Mouse (Mus musculus): ENCODE measurements at regions not wholly inside any gene's neighbourhood (a gene's known extent, or its start where the extent isn't known, plus 50 kb on each side); places are given as distances from the start of the nearest gene placed in this dataset.
"Not testable (repeated sequence)": the region's sequence is repeated elsewhere in the genome, so short reads cannot be mapped to it uniquely, and the experiment has no call there.

DNA sequence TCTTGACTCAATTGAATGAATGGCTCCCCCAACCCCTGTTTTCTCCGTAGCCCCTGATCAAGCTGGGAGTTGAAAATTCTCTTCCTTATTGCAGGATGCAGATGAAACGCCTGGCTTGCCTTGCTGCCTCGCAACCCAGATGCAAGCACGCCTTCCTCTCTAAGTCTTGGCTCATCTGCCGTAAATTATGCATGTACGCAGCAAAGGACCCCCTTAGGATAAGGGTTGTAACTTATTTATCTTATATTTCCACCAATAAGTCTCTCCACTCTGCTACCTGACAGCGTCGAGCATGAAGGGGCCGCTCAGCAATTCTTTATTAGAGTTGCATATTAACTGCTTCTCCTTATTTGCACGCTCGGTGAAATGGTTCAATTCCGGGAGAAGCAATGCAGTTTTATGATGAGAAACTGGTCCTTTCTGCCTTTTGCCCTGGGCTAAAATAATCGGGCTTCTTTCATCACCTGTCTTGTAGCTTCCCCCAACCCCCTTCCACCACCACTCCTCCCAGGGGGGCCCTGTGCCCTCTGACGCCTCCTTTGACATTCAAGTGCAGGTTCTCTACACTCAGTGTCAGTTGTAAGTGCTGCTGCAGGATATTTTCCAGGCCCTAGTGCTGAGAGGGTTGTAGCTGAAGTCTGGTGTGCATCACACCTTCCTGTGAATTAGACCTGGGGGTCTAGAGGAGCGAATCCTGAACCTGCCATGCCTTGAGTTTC is 246.0 kb downstream of the Eipr1 start:
- Histone ChIP-seq H3K27ac (no peak overlapping the region), H3K9ac (no peak overlapping the region), H3K4me2 (no peak overlapping the region), H3K4me3 (no peak overlapping the region), H3K4me1 (no peaks in the 10 kb centered on the region), H3K27me3 (replicated peaks) (no peaks in the 10 kb centered on the region), H3K36me3 (no peaks in the 10 kb centered on the region), H3K9me3 (replicated peaks) (no peaks in the 10 kb centered on the region)
- ATAC-seq: no peak
- 54% methylated on average over 15 of the region's 15 CpGs for WGBS (ENCODE audit: insufficient replicate concordance)

GRCm38 (mm10) chr12:28999963-29000451 is 248.4 kb downstream of the Eipr1 start:
- 45% methylated on average over 6 of the region's 6 CpGs for WGBS (ENCODE audit: insufficient replicate concordance)
- Histone ChIP-seq H3K9ac (no peak overlapping the region), H3K4me3 (no peak overlapping the region), H3K4me2 (no peak overlapping the region), H3K27ac (no peak overlapping the region), H3K9me3 (replicated peaks) (no peaks in the 10 kb centered on the region), H3K4me1 (no peaks in the 10 kb centered on the region), H3K27me3 (replicated peaks) (no peaks in the 10 kb centered on the region), H3K36me3 (no peaks in the 10 kb centered on the region)
- no peak for ATAC-seq

GRCm38 (mm10) chr12:29004504-29004903 is 252.9 kb downstream of the Eipr1 start:
- WGBS (ENCODE audit: insufficient replicate concordance): 83% methylated on average over 13 of the region's 13 CpGs
- Histone ChIP-seq H3K27me3 (replicated peaks) (no peaks in the 10 kb centered on the region), H3K27ac (no peak overlapping the region), H3K9ac (no peak overlapping the region), H3K36me3 (no peaks in the 10 kb centered on the region), H3K9me3 (replicated peaks) (no peaks in the 10 kb centered on the region), H3K4me1 (no peaks in the 10 kb centered on the region), H3K4me3 (no peak overlapping the region), H3K4me2 (no peak overlapping the region)
- no peak for ATAC-seq

DNA sequence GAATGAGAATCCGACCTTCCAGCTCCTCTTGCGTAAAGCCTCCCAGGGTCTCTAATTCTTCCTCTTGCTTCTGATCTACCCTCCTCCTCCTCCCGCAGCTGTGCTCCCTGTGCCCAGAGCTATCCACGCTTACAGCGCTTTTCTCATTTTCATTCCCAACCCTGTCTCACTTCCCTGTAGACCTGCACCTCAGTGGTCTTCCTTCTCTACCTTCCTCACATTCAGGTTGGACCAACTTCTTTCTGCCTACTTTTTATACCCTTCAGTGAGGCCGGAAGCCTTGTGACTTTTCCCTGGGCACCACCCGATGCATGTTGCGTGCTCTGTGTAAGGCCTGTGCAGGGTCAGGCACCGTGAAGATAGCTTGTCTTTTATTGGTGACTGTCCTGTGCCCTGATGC is 263.0 kb downstream of the Eipr1 start:
- H3K9me3 ChIP-seq (replicated peaks): no peaks in the 10 kb centered on the region
- H3K9ac ChIP-seq: no peak overlapping the region
- H3K27me3 ChIP-seq (replicated peaks): no peaks in the 10 kb centered on the region
- H3K4me3 ChIP-seq: no peak overlapping the region
- no peaks in the 10 kb centered on the region for H3K36me3 ChIP-seq
- no peak for ATAC-seq
- WGBS (ENCODE audit: insufficient replicate concordance): 78% methylated on average over 9 of the region's 9 CpGs
- H3K4me2 ChIP-seq: no peak overlapping the region
- H3K27ac ChIP-seq: no peak overlapping the region
- H3K4me1 ChIP-seq: no peaks in the 10 kb centered on the region

GRCm38 (mm10) chr12:29015200-29015862 is 263.7 kb downstream of the Eipr1 start:
- H3K27me3 ChIP-seq (replicated peaks): no peaks in the 10 kb centered on the region
- no peaks in the 10 kb centered on the region for H3K36me3 ChIP-seq
- H3K4me3 ChIP-seq: no peak overlapping the region
- H3K4me2 ChIP-seq: no peak overlapping the region
- ATAC-seq: no peak
- H3K9me3 ChIP-seq (replicated peaks): no peaks in the 10 kb centered on the region
- H3K27ac ChIP-seq: no peak overlapping the region
- WGBS (ENCODE audit: insufficient replicate concordance): 59% methylated on average over 10 of the region's 10 CpGs
- H3K9ac ChIP-seq: no peak overlapping the region
- no peaks in the 10 kb centered on the region for H3K4me1 ChIP-seq

DNA sequence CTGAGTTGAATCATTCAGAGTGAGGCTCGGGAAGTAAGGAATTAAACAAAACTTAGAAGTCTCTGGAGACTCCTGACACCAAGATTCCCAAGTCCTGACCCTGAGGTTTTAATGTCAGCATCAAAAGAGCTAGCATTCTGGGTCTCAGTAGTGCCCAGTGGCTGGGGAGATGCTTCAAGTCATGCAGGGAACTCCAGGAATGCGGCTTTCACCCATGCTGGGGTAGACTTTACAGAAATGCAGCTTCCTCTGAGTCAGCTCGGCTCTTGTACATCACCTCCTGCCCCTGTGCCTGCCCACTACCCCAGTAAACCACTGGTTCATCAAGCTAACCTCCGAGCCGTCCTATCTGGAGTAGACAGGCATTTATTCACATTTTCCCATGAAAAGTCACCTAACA is 269.5 kb downstream of the Eipr1 start:
- H3K4me1 ChIP-seq: no peaks in the 10 kb centered on the region
- no peaks in the 10 kb centered on the region for H3K36me3 ChIP-seq
- no peak overlapping the region for H3K4me2 ChIP-seq
- no peak overlapping the region for H3K9ac ChIP-seq
- no peak overlapping the region for H3K27ac ChIP-seq
- no peak for ATAC-seq
- 50% methylated on average over 5 of the region's 5 CpGs for WGBS (ENCODE audit: insufficient replicate concordance)
- no peak overlapping the region for H3K4me3 ChIP-seq
- no peaks in the 10 kb centered on the region for H3K27me3 ChIP-seq (replicated peaks)
- H3K9me3 ChIP-seq (replicated peaks): no peaks in the 10 kb centered on the region

DNA sequence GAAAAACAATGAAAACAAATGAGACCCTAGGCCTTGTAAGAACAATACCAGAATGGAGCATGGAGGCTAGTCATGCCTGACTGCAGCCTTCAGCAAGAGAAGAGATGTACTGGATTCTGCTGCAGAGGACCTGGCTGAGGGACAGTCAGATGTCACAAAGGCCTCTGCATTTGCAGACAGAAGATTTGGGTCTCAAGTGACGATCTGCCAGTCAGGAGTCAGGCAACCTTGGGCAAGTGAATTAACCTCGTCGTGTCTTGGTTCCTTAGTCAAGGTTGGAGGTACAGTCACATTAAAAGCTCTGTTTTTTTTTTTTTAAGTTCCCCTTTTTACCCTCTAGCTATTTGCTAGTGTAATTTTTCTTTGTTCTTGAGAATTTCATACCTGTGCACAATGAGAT is 276.6 kb downstream of the Eipr1 start:
- no peak for ATAC-seq
- no peak overlapping the region for H3K4me3 ChIP-seq
- no peaks in the 10 kb centered on the region for H3K9me3 ChIP-seq (replicated peaks)
- no peaks in the 10 kb centered on the region for H3K36me3 ChIP-seq
- WGBS (ENCODE audit: insufficient replicate concordance): 49% methylated on average over 3 of the region's 3 CpGs
- H3K27me3 ChIP-seq (replicated peaks): no peaks in the 10 kb centered on the region
- H3K4me1 ChIP-seq: no peaks in the 10 kb centered on the region
- H3K4me2 ChIP-seq: no peak overlapping the region
- H3K27ac ChIP-seq: no peak overlapping the region
- no peak overlapping the region for H3K9ac ChIP-seq

GRCm38 (mm10) chr12:29029461-29029860 is 277.9 kb downstream of the Eipr1 start:
- H3K4me1 ChIP-seq: no peaks in the 10 kb centered on the region
- H3K9me3 ChIP-seq (replicated peaks): no peaks in the 10 kb centered on the region
- H3K27ac ChIP-seq: no peak overlapping the region
- no peak overlapping the region for H3K4me2 ChIP-seq
- WGBS (ENCODE audit: insufficient replicate concordance): 59% methylated on average over 7 of the region's 7 CpGs
- no peaks in the 10 kb centered on the region for H3K36me3 ChIP-seq
- H3K4me3 ChIP-seq: no peak overlapping the region
- H3K9ac ChIP-seq: no peak overlapping the region
- ATAC-seq: no peak
- no peaks in the 10 kb centered on the region for H3K27me3 ChIP-seq (replicated peaks)

DNA sequence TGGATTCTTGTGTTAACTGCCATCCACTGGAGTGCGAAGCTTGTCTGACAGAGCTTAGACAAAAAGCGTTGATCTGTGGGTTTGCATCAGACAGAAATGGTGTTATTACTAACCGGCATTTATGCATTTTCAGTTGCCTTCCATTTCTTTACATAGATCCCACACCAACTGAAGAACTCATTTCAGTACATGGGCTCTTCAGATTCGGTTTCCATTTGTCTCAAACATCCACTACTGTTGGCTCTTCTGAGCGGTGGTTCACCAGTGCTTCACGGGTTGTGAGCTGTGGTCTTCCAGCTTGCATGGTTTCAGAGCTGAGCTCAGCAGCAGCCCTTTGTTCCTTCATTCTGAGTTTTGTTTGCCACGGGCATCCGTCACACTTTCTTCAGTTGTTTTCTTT is 294.4 kb downstream of the Eipr1 start:
- no peak for ATAC-seq
- Histone ChIP-seq H3K4me1 (no peaks in the 10 kb centered on the region), H3K9ac (no peak overlapping the region), H3K36me3 (no peaks in the 10 kb centered on the region), H3K4me3 (no peak overlapping the region), H3K27me3 (replicated peaks) (no peaks in the 10 kb centered on the region), H3K9me3 (replicated peaks) (no peaks in the 10 kb centered on the region), H3K27ac (no peak overlapping the region), H3K4me2 (no peak overlapping the region)
- WGBS (ENCODE audit: insufficient replicate concordance): 66% methylated on average over 8 of the region's 8 CpGs

DNA sequence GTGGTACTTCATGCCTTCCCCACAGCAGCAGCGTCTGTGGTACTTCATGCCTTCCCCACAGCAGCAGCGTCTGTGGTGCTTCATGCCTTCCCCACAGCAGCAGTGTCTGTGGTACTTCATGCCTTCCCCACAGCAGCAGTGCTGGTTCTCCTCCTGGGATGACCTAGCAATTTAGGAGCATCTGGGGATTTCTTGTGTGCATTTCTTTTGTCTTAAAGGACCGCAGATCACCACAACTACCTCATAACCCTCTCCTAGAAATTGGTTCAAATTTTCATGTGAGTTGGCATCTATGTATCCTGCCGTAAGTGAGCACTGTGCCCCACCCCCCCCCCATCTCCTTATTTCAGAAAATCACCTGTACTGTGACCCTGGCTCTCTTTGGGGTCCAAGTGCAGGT is 297.0 kb downstream of the Eipr1 start:
- WGBS (ENCODE audit: insufficient replicate concordance): 44% methylated on average over 4 of the region's 4 CpGs
- ATAC-seq; H3K4me1 ChIP-seq; H3K9me3 ChIP-seq (replicated peaks); H3K27me3 ChIP-seq (replicated peaks); H3K36me3 ChIP-seq; H3K9ac ChIP-seq; H3K4me2 ChIP-seq; H3K27ac ChIP-seq; H3K4me3 ChIP-seq: not testable (repeated sequence)

DNA sequence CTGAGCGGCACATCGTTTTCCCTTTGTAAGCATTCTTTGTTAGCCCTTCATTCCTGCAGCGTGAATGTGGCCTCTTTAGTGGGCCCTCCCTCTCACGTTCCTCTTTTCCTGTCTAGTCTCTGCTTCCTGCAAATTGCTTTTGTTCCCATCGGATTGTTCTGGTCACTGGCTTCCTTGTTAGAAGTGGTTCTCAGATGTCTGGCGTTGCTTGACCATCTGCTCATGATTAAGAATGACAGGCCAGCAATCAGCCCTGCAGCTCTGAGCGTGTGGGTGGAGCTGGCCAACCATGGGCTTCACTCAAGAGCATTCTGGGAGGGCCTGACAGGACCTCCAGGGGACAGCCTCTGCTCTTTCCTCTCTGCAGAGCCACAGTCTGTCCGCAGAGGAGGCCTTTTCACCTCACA is 297.5 kb downstream of the Eipr1 start:
- ATAC-seq: no peak
- Histone ChIP-seq H3K9me3 (replicated peaks) (no peaks in the 10 kb centered on the region), H3K36me3 (no peaks in the 10 kb centered on the region), H3K9ac (no peak overlapping the region), H3K4me1 (no peaks in the 10 kb centered on the region), H3K27me3 (replicated peaks) (no peaks in the 10 kb centered on the region), H3K4me2 (no peak overlapping the region), H3K4me3 (no peak overlapping the region), H3K27ac (no peak overlapping the region)
- WGBS (ENCODE audit: insufficient replicate concordance): 10% methylated on average over 8 of the region's 8 CpGs

- no peaks in the 10 kb centered on the region for H3K9me3 ChIP-seq (replicated peaks)
- no peaks in the 10 kb centered on the region for H3K36me3 ChIP-seq
- H3K4me3 ChIP-seq: no peak overlapping the region
- no peaks in the 10 kb centered on the region for H3K27me3 ChIP-seq (replicated peaks)
- no peaks in the 10 kb centered on the region for H3K4me1 ChIP-seq
- no peak for ATAC-seq
- no peak overlapping the region for H3K9ac ChIP-seq
- H3K27ac ChIP-seq: no peak overlapping the region
- no peak overlapping the region for H3K4me2 ChIP-seq
Measured at GRCm38 (mm10) chr12:29049801-29050200, 298.2 kb downstream of the Eipr1 start.
